Mouse (Mus musculus) liver, postnatal 0 days (tissue): ENCODE results near the gene Inafm2.

Experiments
- CTCF ChIP-seq: sonication (generic); IDR thresholded peaks from 2 replicates; pipeline ENCODE4 v1.5.1; 2016; ENCODE audit warnings: antibody characterized with exemption, low read depth
- EP300 ChIP-seq: IDR thresholded peaks from 2 replicates; pipeline ENCODE4 v1.6.1; 2016; ENCODE audit warnings: antibody characterized with exemption, low read depth, mild to moderate bottlenecking

DNA sequence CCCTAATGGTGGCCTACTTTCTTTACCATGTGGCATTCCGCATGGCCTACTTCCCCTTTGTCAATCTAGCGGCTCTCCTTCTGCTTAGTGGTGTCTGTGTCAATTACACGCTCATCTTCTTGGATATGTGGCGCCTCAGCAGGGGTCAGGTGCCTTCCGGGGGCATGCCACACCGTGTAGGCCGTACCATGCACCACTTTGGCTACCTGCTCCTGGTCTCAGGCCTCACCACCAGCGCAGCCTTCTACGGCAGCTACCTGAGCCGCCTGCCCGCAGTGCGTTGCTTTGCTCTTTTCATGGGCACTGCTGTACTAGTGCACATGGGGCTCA lies 44.6 kb downstream of the Inafm2 start:
- TF ChIP-seq CTCF (no peak), EP300 (no peak)
